In the genomic region with DNA sequence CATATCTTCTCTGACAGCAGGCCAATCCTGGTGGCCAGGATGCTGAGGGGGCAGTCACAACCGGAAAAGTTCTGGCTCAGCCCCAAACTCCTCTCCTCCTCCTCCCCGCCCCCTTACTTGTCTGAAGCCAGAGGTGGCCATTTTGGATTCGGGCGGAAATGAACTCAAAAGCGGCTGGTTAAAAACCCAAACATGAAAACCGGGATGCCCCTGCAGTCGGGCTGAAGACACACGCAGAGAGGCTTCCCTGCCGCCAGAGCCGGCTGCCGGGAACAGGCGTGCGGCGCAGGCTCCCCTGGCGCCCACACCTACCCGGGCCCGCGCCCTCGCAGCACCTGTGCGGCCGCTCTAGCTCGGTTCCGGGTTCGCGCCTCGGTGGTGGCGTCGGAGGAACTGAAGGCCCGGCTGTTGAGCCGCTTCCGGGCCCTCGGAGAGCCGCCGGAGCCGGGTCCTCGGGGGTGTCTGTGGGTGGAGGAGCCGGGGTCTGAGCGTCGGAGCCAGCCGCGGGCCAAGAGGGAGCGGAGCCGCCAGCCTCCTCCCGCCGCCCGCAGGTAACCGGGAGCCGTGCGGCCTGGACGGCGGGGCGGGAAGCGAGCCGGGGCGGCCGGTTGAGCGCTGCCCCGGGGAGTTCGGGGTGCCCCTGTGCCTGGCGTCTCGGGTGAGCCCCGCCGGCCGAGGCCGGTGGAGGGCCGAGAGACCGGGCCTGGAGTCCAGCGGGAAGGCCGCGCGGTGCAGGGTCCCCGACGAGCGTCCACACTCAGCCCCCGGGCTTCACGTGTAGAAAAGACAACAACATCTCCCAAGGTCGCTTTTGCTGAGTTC, we compare ENCODE assay signal across 8 mouse cellular contexts. TPM values are rescaled to one million over a fixed set of nuclear protein-coding genes. Genes with fewer than 3 reads are reported as not detected.
DNase-seq lines count a peak whose midpoint lies in the region; ATAC-seq and TF ChIP-seq lines count a peak whose summit lies in the region.

No protein-coding gene starts in this region.

- peaks cover 12% of the 10 kb centered on the region for H3K36me3 ChIP-seq in ES-Bruce4 (ENCODE audit: control insufficient read depth, insufficient read depth, low read length, poor library complexity, severe bottlenecking)
- H3K36me3 ChIP-seq in forebrain, embryonic 13.5 days (ENCODE audit: poor library complexity, severe bottlenecking), result peaks cover 18% of the 10 kb centered on the region
- H3K36me3 ChIP-seq in liver, postnatal 0 days (replicated peaks; ENCODE audit: insufficient read depth, low read length), result peaks cover 10% of the 10 kb centered on the region
- peaks cover 8% of the 10 kb centered on the region for H3K36me3 ChIP-seq in neural tube, embryonic 14.5 days (ENCODE audit: control insufficient read depth, insufficient read depth, low read length)

- intact Hi-C loops in heart, postnatal 10 days (cut with DNase I), result loop anchor here (10.0 kb wide), 2 partner anchors 155 to 525 kb away; a partner anchor contains a TSS

- peak overlapping the region; percentile 82 for H3K4me2 ChIP-seq in forebrain, embryonic 13.5 days
- peak overlapping the region; percentile 77 for H3K4me2 ChIP-seq in liver, postnatal 0 days (ENCODE audit: low read depth, low read length)
- H3K4me2 ChIP-seq in neural tube, embryonic 14.5 days (ENCODE audit: low read depth, low read length), result peak overlapping the region; percentile 79

- DNase-seq in heart, postnatal 10 days, result peak; percentile 91 to 96
- DNase-seq in large intestine, adult 2 months (ENCODE audit: low read depth, low spot score), result peak; percentile 85
- peak; percentile 91 for DNase-seq in liver, postnatal 0 days
- DNase-seq in testis, postnatal 10 days (ENCODE audit: low spot score), result peak; percentile 94

- WGBS in forebrain, embryonic 13.5 days, result under 1% methylated on average over 53 of the region's 77 CpGs
- under 1% methylated on average over 77 of the region's 77 CpGs for WGBS in large intestine, adult 2 months
- under 1% methylated on average over 73 of the region's 77 CpGs for WGBS in liver, postnatal 0 days (ENCODE audit: insufficient replicate concordance)
- under 1% methylated on average over 76 of the region's 77 CpGs for WGBS in neural tube, embryonic 14.5 days

- no peaks in the 10 kb centered on the region for H3K9me3 ChIP-seq in ES-Bruce4 (replicated peaks; ENCODE audit: control insufficient read depth, insufficient read depth, low read length, poor library complexity, severe bottlenecking)
- no peaks in the 10 kb centered on the region for H3K9me3 ChIP-seq in forebrain, embryonic 13.5 days (replicated peaks)
- H3K9me3 ChIP-seq in liver, postnatal 0 days (ENCODE audit: low read length), result no peaks in the 10 kb centered on the region
- no peaks in the 10 kb centered on the region for H3K9me3 ChIP-seq in neural tube, embryonic 14.5 days (ENCODE audit: control insufficient read depth, low read length)

- no peak for TF ChIP-seq CTCF in ES-Bruce4 (IDR thresholded peaks at IDR 0.05; ENCODE audit: low read depth, low read length)
- TF ChIP-seq CTCF in liver, postnatal 0 days (IDR thresholded peaks at IDR 0.05; ENCODE audit: low read depth), result no peak

- peak overlapping the region; percentile 96 for H3K9ac ChIP-seq in ES-Bruce4 (ENCODE audit: low read depth, poor library complexity, severe bottlenecking)
- H3K9ac ChIP-seq in forebrain, embryonic 13.5 days, result peak overlapping the region; percentile 93
- peak overlapping the region; percentile 97 for H3K9ac ChIP-seq in liver, postnatal 0 days (replicated peaks)
- H3K9ac ChIP-seq in neural tube, embryonic 14.5 days (replicated peaks; ENCODE audit: low read depth, low read length), result peak overlapping the region; percentile 70

- no peak for TF ChIP-seq EP300 in ES-Bruce4 (IDR thresholded peaks at IDR 0.05; ENCODE audit: insufficient read depth, low read depth, low read length)
- TF ChIP-seq EP300 in liver, postnatal 0 days (IDR thresholded peaks at IDR 0.05; ENCODE audit: low read depth), result peak; percentile 57; the same call in 1 of the 2 replicates

- H3K4me1 ChIP-seq in ES-Bruce4 (ENCODE audit: control insufficient read depth, insufficient read depth, low read length), result no peaks in the 10 kb centered on the region
- peaks cover 15% of the 10 kb centered on the region for H3K4me1 ChIP-seq in forebrain, embryonic 13.5 days
- H3K4me1 ChIP-seq in liver, postnatal 0 days (ENCODE audit: insufficient read depth), result peaks cover 21% of the 10 kb centered on the region
- peaks cover 13% of the 10 kb centered on the region for H3K4me1 ChIP-seq in neural tube, embryonic 14.5 days (ENCODE audit: control insufficient read depth, insufficient read depth, low read length)

- H3K27ac ChIP-seq in ES-Bruce4 (ENCODE audit: insufficient read depth, low read length), result no peak overlapping the region
- peak overlapping the region; percentile 86 for H3K27ac ChIP-seq in forebrain, embryonic 13.5 days
- H3K27ac ChIP-seq in liver, postnatal 0 days (ENCODE audit: low read depth), result peak overlapping the region; percentile 85
- peak overlapping the region; percentile 75 for H3K27ac ChIP-seq in neural tube, embryonic 14.5 days (ENCODE audit: low read depth, low read length)

- peak overlapping the region; percentile 100 for H3K4me3 ChIP-seq in ES-Bruce4 (ENCODE audit: low read depth, low read length)
- H3K4me3 ChIP-seq in forebrain, embryonic 13.5 days, result peak overlapping the region; percentile 92
- H3K4me3 ChIP-seq in liver, postnatal 0 days (ENCODE audit: low read depth, low read length), result peak overlapping the region; percentile 96
- peak overlapping the region; percentile 67 for H3K4me3 ChIP-seq in neural tube, embryonic 14.5 days (ENCODE audit: low read depth, low read length)

- TF ChIP-seq POLR2A in ES-Bruce4 (IDR thresholded peaks at IDR 0.05; ENCODE audit: insufficient read depth, low read length), result no peak

- no peaks in the 10 kb centered on the region for H3K27me3 ChIP-seq in ES-Bruce4 (ENCODE audit: control insufficient read depth, insufficient read depth, low read length, poor library complexity, severe bottlenecking)
- no peaks in the 10 kb centered on the region for H3K27me3 ChIP-seq in forebrain, embryonic 13.5 days
- no peaks in the 10 kb centered on the region for H3K27me3 ChIP-seq in liver, postnatal 0 days (ENCODE audit: insufficient read depth, low read length)
- no peaks in the 10 kb centered on the region for H3K27me3 ChIP-seq in neural tube, embryonic 14.5 days (ENCODE audit: control insufficient read depth, insufficient read depth, low read length)

- ATAC-seq in cerebellum, adult (ENCODE audit: insufficient number of reproducible peaks, low FRiP score, low TSS enrichment), result peak; percentile 92
- ATAC-seq in forebrain, embryonic 13.5 days, result peak; percentile 96
- peak; percentile 89 for ATAC-seq in liver, postnatal 0 days
- ATAC-seq in neural tube, embryonic 14.5 days (ENCODE audit: low read depth), result peak; percentile 97

RNA-seq across cellular contexts. Expression of a gene that starts 0.9 kb away (rescaled TPM):
- 13.2 and 18.8 TPM in 2 replicates for polyA plus RNA-seq in ES-Bruce4 (2011; ENCODE audit: insufficient read depth, insufficient read length, low read depth, missing spikeins)
- polyA plus RNA-seq in forebrain, embryonic 13.5 days (2015; fragmentation: Nextera tagmentation; extraction: Ambion mirVana), result 14.8 and 16.7 TPM in 2 replicates
- total RNA-seq in heart, postnatal 10 days (2021), result 1 to 10 TPM; 9.0 to 9.1 TPM
- polyA plus RNA-seq in large intestine, adult 2 months (2012; rRNA removed), result 6.4 and 10.5 TPM in 2 replicates
- polyA plus RNA-seq in liver, postnatal 0 days (2015; fragmentation: Nextera tagmentation; extraction: Ambion mirVana), result 9.6 and 10.0 TPM in 2 replicates
- 17.8 and 20.2 TPM in 2 replicates for polyA plus RNA-seq in neural tube, embryonic 14.5 days (2014; fragmentation: Nextera tagmentation; extraction: Ambion mirVana)
